Mouse (Mus musculus): ENCODE results near the gene Hmgb1. TPM values are rescaled to one million over a fixed set of nuclear protein-coding genes. Genes with fewer than 3 reads are reported as not detected.
A peak's percentile ranks its signal among the peaks of the same experiment; 100 is the strongest.

Hmgb1 gene
- total RNA-seq, 2 experiments from 2014 or later, result 128 to 136 TPM

DNA sequence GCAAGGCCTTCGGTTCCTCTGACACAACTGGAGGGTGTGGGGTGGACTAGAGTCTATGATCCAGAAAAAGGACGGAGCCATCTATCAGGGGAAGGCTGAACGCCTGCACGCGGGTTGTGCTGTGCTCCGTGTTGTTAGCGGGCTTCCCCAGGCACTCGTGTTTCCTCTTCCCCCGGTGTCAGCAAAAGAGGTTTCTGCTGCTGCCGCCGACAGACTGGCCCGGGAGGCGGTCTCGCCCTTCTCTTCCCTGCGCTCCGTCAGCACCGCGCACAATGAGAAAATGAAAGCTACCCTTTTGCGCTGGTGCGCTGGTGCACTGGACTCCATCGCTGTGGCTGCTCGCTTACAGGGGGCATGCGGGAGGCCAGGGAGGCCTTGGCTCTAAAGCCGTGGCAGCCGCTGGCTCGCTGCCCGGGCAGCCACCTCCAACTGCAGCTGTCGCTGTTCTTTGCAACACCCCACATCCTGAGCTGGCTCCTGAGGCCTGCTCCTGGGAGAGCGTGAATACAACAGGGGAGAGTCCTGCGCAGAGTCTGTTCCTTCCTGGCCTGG, 153.0 kb downstream of the Hmgb1 start:
- DNase-seq (ENCODE audit: low spot score in 2 of 2), result peak; percentile 45 to 52

DNA sequence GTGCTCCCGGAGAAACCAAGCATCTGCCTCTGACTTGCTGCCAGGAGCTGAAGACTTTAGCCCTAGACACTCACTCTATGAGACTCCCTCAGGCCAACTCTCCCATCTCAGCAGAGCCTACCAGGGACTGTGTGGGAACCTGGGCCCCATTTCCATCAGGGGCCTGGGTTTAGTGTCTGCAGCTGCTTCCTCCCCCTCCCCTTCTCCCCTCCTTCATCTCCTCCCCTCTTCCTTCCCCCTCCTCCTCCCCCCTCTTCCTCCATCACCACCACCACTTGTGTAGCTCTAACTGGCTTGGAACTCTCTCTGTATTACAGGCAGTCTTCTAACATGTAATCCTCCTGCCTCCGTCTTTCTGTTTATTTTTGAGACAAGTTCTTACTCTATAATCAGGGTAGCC, 154.2 kb downstream of the Hmgb1 start:
- no peak for DNase-seq (ENCODE audit: low spot score in 2 of 2)

- DNase-seq (ENCODE audit: low spot score in 2 of 2), result no peak
These were observed 155.9 kb downstream of the Hmgb1 start for GRCm38 (mm10) chr5:149028394-149028793.

DNA sequence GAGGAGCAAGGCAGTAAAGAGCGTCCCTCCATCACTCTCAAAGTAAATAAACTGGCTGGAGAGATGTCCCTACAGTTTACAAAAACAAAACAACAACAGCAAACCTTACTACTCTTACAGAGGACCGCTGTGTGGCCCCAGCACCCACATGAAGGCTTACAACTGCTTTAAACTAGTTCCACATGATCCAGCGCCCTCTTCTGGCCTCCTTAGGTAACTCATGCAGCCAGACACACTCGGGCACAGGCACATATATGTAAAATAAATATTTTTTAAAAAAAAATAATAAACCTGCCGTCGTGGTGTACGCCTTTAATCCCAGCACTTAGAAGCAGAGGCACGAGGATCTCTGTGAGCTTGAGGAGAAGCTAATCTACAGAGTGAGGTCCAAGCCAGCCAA, 156.9 kb downstream of the Hmgb1 start:
- DNase-seq (ENCODE audit: low spot score in 2 of 2), result no peak

- DNase-seq (ENCODE audit: low spot score in 2 of 2), result no peak
These were observed 163.2 kb downstream of the Hmgb1 start for GRCm38 (mm10) chr5:149021120-149021519.

- no peak for DNase-seq (ENCODE audit: low spot score in 2 of 2)
These were observed 163.6 kb downstream of the Hmgb1 start for GRCm38 (mm10) chr5:149020681-149021062.

DNA sequence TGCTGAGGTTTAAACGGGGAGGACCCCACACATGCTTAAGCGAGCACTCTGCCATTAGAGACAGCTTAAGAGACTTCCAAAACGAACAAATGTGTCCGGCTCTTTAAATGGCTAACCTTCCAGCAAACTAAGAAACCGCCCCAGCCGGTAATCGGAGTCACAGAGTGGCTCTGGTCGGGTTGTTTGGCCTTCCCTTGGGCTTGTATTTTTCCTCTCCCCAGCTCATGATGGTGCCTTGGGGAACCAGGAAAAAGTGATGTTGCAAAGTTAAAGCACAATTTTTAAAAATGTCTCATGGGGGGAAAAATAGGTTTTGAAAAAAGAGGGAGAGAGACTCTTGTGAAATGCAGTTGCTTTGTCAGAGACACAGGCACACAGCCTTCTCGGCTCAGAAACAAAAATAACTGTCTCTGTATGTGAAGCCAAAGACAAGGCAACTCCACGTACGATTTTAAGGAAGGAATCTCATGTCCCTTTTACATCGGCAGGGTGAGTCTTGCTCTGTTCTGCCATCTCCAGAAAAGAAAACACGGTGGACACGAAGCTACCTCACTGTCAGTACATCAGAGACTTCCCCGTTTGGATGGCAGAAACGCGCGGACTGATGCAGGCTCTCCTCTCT, 164.1 kb downstream of the Hmgb1 start:
- DNase-seq (ENCODE audit: low spot score in 2 of 2), result no peak

- DNase-seq (ENCODE audit: low spot score in 2 of 2), result no peak
These were observed 166.4 kb downstream of the Hmgb1 start for GRCm38 (mm10) chr5:149017666-149018415.

GRCm38 (mm10) chr5:149017181-149017580, 167.1 kb downstream of the Hmgb1 start:
- DNase-seq (ENCODE audit: low spot score in 2 of 2), result no peak

DNA sequence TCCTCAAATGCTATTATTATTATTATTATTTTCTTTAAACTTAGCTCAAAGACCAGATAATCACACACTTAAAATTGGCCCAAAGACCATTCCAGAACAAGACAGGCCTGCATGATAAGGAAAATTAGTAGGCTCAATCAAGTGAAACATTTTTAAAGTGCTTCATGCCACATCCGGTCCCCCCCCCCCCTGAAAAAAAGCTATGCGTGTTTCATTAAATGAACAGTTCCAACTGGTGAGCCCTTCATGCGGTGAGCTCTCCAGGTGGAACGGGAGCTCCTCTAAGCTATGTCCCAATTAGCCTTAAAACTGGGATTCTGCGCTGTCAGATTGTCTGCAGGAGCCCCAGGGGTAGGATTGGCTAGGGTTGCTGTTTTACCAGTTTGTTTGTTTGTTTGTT, 168.0 kb downstream of the Hmgb1 start:
- DNase-seq (ENCODE audit: low spot score in 2 of 2), result no peak

- DNase-seq (ENCODE audit: low spot score in 2 of 2), result peak in 1 of 2 experiments; percentile 25
These were observed 168.7 kb downstream of the Hmgb1 start for GRCm38 (mm10) chr5:149015335-149016201.

DNA sequence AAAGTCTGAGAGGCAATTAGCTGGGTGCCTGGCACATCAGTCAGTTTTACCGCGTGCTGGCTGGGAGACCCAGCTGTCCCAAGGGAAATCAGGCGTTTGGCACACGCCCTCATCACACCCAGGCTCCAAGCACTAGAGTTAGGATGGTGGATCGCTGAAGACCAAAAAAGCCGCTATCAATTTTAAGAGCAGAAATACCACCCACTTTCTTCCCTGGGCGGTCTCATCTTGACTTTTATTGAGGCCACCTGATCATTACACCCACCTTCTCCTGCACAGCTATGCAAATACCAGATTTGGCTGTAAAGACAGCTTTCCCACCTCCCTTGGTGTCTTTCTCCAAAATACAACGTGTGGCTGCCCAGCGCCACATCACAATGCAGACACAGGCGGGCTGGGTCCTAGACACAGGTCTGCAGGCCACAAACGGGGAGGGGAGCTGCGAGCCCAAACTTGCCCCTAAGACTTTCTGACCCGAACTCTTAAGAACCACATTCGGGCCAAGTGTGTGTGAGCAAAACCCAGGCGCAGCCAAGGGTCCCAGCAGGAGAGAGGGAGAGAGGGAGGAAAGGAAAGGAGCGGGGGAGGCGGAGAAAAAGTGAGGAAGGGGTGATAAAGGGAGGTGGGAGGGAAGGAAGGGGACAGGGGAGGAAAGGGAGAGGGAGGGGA, 169.6 kb downstream of the Hmgb1 start:
- peak in 1 of 2 experiments; percentile 48 for DNase-seq (ENCODE audit: low spot score in 2 of 2)

DNA sequence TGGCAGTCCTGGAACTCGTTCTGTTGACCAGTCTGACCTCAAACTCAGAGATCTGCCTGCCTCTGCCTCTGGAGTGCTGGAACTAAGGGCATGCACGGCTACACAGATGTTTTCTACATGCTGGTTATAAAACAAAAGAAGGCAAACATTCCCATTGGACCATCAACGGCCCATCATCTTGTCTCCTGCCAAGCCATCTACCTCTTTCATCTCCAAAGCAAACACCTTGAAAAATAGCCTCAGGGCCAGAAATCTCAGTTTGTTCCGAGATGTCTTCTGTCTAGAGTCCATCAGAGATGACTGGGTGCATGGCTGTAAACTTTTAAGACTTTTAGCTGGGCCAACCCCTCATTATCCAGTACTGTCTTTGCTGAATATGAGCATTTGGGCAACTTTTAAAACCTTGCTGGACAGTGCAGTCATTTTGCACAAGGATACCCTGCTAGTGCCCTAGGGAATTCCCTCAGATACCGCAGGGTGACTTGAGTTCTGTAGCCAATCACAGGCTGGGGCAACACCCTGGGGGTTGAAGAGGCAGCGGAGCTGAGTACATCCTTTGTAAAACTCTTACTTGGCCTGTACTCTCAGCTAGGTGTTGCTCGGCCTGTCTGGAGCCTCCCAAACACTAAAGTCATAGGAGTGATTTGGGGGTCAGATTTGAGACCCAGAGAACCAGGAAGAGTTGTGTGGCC, 170.3 kb downstream of the Hmgb1 start:
- DNase-seq (ENCODE audit: low spot score in 2 of 2), result no peak

GRCm38 (mm10) chr5:149009111-149009510, 175.2 kb downstream of the Hmgb1 start:
- no peak for DNase-seq (ENCODE audit: low spot score in 2 of 2)

- DNase-seq (ENCODE audit: low spot score in 2 of 2), result no peak
These were observed 177.0 kb downstream of the Hmgb1 start for GRCm38 (mm10) chr5:149007295-149007646.

- DNase-seq (ENCODE audit: low spot score in 2 of 2), result peak; percentile 100
These were observed 177.7 kb downstream of the Hmgb1 start for GRCm38 (mm10) chr5:149006362-149007294.

- DNase-seq (ENCODE audit: low spot score in 2 of 2), result no peak
These were observed 178.5 kb downstream of the Hmgb1 start for GRCm38 (mm10) chr5:149005701-149006361.

DNA sequence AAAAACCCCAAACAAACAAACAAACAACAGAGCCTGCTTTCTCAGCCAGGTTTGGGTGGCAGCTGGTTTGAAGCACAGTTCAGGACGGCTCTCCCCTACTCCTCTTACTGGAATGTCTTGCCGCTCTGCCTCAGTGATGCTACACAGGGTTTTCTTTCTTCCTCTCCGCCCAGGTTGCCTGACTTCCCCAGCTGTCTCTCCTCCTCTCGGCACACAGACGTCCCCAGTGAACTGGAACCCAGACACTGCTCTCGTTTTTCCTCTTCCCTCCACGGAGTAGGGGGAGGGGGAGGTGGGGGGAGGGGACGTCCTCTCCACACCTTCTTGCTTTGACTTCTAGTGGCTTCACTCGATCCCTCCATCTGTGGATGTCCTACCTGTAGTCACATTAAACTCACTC, 179.2 kb downstream of the Hmgb1 start:
- DNase-seq (ENCODE audit: low spot score in 2 of 2), result no peak

DNA sequence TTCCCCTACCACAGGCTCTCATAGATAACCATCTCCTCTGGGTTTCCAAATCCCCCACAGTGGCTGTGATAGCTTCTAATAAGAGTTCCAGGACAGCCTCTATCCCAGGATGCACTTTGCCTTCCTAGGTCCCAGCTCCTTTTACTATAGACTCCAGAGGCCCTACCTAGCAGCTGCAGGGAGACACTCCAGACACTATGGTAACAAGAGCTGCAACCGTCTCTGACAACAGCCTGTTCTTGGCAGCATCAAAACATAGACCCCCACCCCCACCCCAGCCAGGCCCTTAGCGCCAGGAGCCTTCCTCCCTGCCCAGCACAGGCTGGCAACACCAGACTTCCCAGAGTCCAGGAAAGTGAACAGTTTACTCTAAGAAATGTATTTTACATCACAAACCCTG, 181.2 kb downstream of the Hmgb1 start:
- no peak for DNase-seq (ENCODE audit: low spot score in 2 of 2)

Data from left cerebral cortex, adult 18-20 months (tissue).